In the genomic region with DNA sequence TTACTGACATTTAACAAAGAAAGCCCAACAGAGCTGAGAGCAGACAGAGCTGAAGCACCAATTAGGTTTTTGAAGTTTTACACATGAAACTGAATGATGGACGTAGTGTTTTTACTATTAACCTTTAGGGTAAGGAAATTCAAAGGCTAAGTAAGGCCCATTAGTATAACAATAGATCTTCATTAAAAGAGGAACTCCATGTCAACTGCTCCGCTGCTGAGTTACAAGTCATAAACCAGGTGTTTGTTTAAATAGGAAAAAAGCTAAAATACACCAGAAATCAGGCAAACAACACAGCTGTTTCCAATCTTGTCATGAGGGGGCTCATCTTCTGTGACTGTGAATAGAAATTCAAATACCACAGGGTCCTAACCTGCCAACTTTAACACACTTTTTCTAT, we compare ENCODE assay signal across 9 mouse cellular contexts. TPM values are rescaled to one million over a fixed set of nuclear protein-coding genes. Genes with fewer than 3 reads are reported as not detected.
DNase-seq lines count a peak whose midpoint lies in the region; ATAC-seq lines count a peak whose summit lies in the region.
"Had no signal": no experiment of that assay in that cellular context is flagged by ENCODE, and none has a peak within 500 bp of the region (broad histone marks: within the 10 kb centered on the region; RNA-seq: fewer than 3 reads in every experiment).

No protein-coding gene starts in this region.

- peaks cover 35% of the 10 kb centered on the region for H3K4me1 ChIP-seq in lung, embryonic 15.5 days
- H3K4me1 ChIP-seq in forebrain, embryonic 15.5 days, result peaks cover 37% of the 10 kb centered on the region
- H3K4me1 ChIP-seq in liver, embryonic 13.5 days (replicated peaks), result peaks cover 70% of the 10 kb centered on the region
- H3K4me1 ChIP-seq in stomach, embryonic 16.5 days (ENCODE audit: control insufficient read depth, insufficient read depth, low read length), result peaks cover 19% of the 10 kb centered on the region

- 0 out of 2 replicates have a peak overlapping the region, but pooled peaks have one; percentile 93 for H3K9ac ChIP-seq in lung, embryonic 15.5 days
- peak overlapping the region; percentile 99; the same call in 1 of the 2 replicates for H3K9ac ChIP-seq in forebrain, embryonic 15.5 days (replicated peaks)
- peak overlapping the region; percentile 98 for H3K9ac ChIP-seq in liver, embryonic 13.5 days
- no peak overlapping the region for H3K9ac ChIP-seq in stomach, embryonic 16.5 days (ENCODE audit: low read length)

- no peaks in the 10 kb centered on the region for H3K9me3 ChIP-seq in lung, embryonic 15.5 days
- no peaks in the 10 kb centered on the region for H3K9me3 ChIP-seq in forebrain, embryonic 15.5 days
- no peaks in the 10 kb centered on the region for H3K9me3 ChIP-seq in liver, embryonic 13.5 days (replicated peaks)
- H3K9me3 ChIP-seq in stomach, embryonic 16.5 days (replicated peaks; ENCODE audit: control insufficient read depth, low read length), result no peaks in the 10 kb centered on the region

- peak overlapping the region; percentile 85; the same call in 1 of the 2 replicates for H3K4me2 ChIP-seq in lung, embryonic 15.5 days
- H3K4me2 ChIP-seq in forebrain, embryonic 15.5 days (replicated peaks), result peak overlapping the region; percentile 67
- peak overlapping the region; percentile 87 for H3K4me2 ChIP-seq in liver, embryonic 13.5 days
- H3K4me2 ChIP-seq in stomach, embryonic 16.5 days (ENCODE audit: low read depth, low read length), result peak overlapping the region; percentile 92; the same call in 1 of the 2 replicates

- H3K4me3 ChIP-seq in lung, embryonic 15.5 days, result peak overlapping the region; percentile 99
- peak overlapping the region; percentile 81 for H3K4me3 ChIP-seq in forebrain, embryonic 15.5 days
- H3K4me3 ChIP-seq in liver, embryonic 13.5 days (replicated peaks), result peak overlapping the region; percentile 98
- H3K4me3 ChIP-seq in stomach, embryonic 16.5 days (replicated peaks; ENCODE audit: low read length), result peak overlapping the region; percentile 78; the same call in 1 of the 2 replicates

- ATAC-seq in lung, embryonic 15.5 days (ENCODE audit: borderline replicate concordance, extremely low read depth, low FRiP score, low TSS enrichment), result no peak
- no peak for ATAC-seq in forebrain, embryonic 15.5 days (replicated peaks)
- ATAC-seq in liver, embryonic 13.5 days (ENCODE audit: low read depth), result no peak
- no peak for ATAC-seq in stomach, embryonic 16.5 days (ENCODE audit: insufficient read depth, low FRiP score)

- DNase-seq in lung, postnatal 14 days, result no peak
- DNase-seq in liver, embryonic 13.5 days, result no peak
- no peak for DNase-seq in cerebellum, adult 8-10 months
- DNase-seq in gastrocnemius, postnatal 25 days, result no peak
- DNase-seq: heart, postnatal 10 days; lung, postnatal 10 days had no signal

- H3K27ac ChIP-seq in lung, embryonic 15.5 days, result no peak overlapping the region
- H3K27ac ChIP-seq in forebrain, embryonic 15.5 days (replicated peaks), result no peak overlapping the region
- peak overlapping the region; percentile 94 for H3K27ac ChIP-seq in liver, embryonic 13.5 days
- no peak overlapping the region for H3K27ac ChIP-seq in stomach, embryonic 16.5 days (ENCODE audit: low read length)

- WGBS in lung, embryonic 15.5 days, result 65% methylated on average over 2 of the region's 2 CpGs
- 26% methylated on average over 2 of the region's 2 CpGs for WGBS in forebrain, embryonic 15.5 days
- WGBS in liver, embryonic 13.5 days (ENCODE audit: insufficient replicate concordance), result 68% methylated on average over 2 of the region's 2 CpGs
- WGBS in stomach, embryonic 16.5 days, result 68% methylated on average over 2 of the region's 2 CpGs

- H3K27me3 ChIP-seq in lung, embryonic 15.5 days, result no peaks in the 10 kb centered on the region
- H3K27me3 ChIP-seq in forebrain, embryonic 15.5 days, result peaks cover 7% of the 10 kb centered on the region; the same call in 1 of the 2 replicates
- H3K27me3 ChIP-seq in liver, embryonic 13.5 days, result peaks cover 5% of the 10 kb centered on the region; the same call in 1 of the 2 replicates
- H3K27me3 ChIP-seq in stomach, embryonic 16.5 days (ENCODE audit: control insufficient read depth, insufficient read depth, low read length), result no peaks in the 10 kb centered on the region

- H3K36me3 ChIP-seq in lung, embryonic 15.5 days, result no peaks in the 10 kb centered on the region
- no peaks in the 10 kb centered on the region for H3K36me3 ChIP-seq in forebrain, embryonic 15.5 days
- H3K36me3 ChIP-seq in liver, embryonic 13.5 days, result peaks cover 4% of the 10 kb centered on the region; the same call in 1 of the 2 replicates
- H3K36me3 ChIP-seq in stomach, embryonic 16.5 days (ENCODE audit: control insufficient read depth, insufficient read depth, low read length), result no peaks in the 10 kb centered on the region

RNA-seq across cellular contexts. Expression of a gene that starts 1.9 kb away (rescaled TPM):
- 36.1 and 39.9 TPM in 2 replicates for polyA plus RNA-seq in lung, embryonic 15.5 days (2015; fragmentation: Nextera tagmentation; extraction: Ambion mirVana)
- 111 and 112 TPM in 2 replicates for polyA plus RNA-seq in forebrain, embryonic 15.5 days (2015; fragmentation: Nextera tagmentation; extraction: Ambion mirVana)
- 19.0 and 23.3 TPM in 2 replicates for polyA plus RNA-seq in liver, embryonic 13.5 days (2015; fragmentation: Nextera tagmentation; extraction: Ambion mirVana)
- 30.6 and 30.8 TPM in 2 replicates for polyA plus RNA-seq in stomach, embryonic 16.5 days (2015; fragmentation: Nextera tagmentation; extraction: Ambion mirVana)
- total RNA-seq in gastrocnemius, postnatal 25 days (2021), result 10 to 100 TPM; 10.6 to 15.4 TPM

RNA-seq across cellular contexts. Expression of a gene that starts 13.1 kb away (rescaled TPM):
- 2.3 and 5.4 TPM in 2 replicates for polyA plus RNA-seq in lung, embryonic 15.5 days (2015; fragmentation: Nextera tagmentation; extraction: Ambion mirVana)
- polyA plus RNA-seq in forebrain, embryonic 15.5 days (2015; fragmentation: Nextera tagmentation; extraction: Ambion mirVana), result 0.41 and 0.47 TPM in 2 replicates
- 545 and 561 TPM in 2 replicates for polyA plus RNA-seq in liver, embryonic 13.5 days (2015; fragmentation: Nextera tagmentation; extraction: Ambion mirVana)
- polyA plus RNA-seq in stomach, embryonic 16.5 days (2015; fragmentation: Nextera tagmentation; extraction: Ambion mirVana), result 20.8 and 23.5 TPM in 2 replicates
- total RNA-seq in gastrocnemius, postnatal 25 days (2021), result not detected

Comparison
In these comparisons a context has a peak if more than half of its experiments do, and no peak if none do; other contexts are left out.
1. RNA of a gene that starts 13.1 kb away (polyA plus RNA-seq): 545 to 561 TPM in liver, embryonic 13.5 days; 20.8 to 23.5 TPM in stomach, embryonic 16.5 days, 2.3 to 5.4 TPM in lung, embryonic 15.5 days and 0.41 to 0.47 TPM in forebrain, embryonic 15.5 days; every median in the first group is over 10 times any median in the second.
2. Peak in every context shown above with its lines, with median percentiles within 50 percentile points of each other: H3K4me2 ChIP-seq and H3K4me3 ChIP-seq.